Mouse (Mus musculus) gastrocnemius, postnatal 36 days (tissue): ENCODE data around the gene Scarf1. TPM values are rescaled to one million over a fixed set of nuclear protein-coding genes. Genes with fewer than 3 reads are reported as not detected.
"Not testable (repeated sequence)": the region's sequence is repeated elsewhere in the genome, so short reads cannot be mapped to it uniquely, and the experiment has no call there.

Experiments used
- DNase-seq, 2 experiments: peaks; one replicate each; pipeline ENCODE4 v3.0.0; 2022
- intact Hi-C: fragments of 180-260 bp; cut with DNase I; formaldehyde crosslinking; loops from one replicate; pipeline ENCODE4 v1.15.1; 2025
- total RNA-seq, 2 experiments: library from RNA; stranded (reverse); gene quantifications; 2 replicates each; pipeline ENCODE4 v1.2.3; 2021

The Scarf1 gene
- total RNA-seq, 2 experiments from 2014 or later = 2.8 to 3.1 TPM

GRCm38 (mm10) chr11:75534286-75535033 lies 21.1 kb downstream of the Scarf1 start:
- no peak for DNase-seq
- intact Hi-C loops = no loop called here

- DNase-seq = no peak
- intact Hi-C loops = no loop called here
These were observed 21.9 kb downstream of the Scarf1 start for GRCm38 (mm10) chr11:75535106-75535795.

GRCm38 (mm10) chr11:75536255-75537024 lies 23.1 kb downstream of the Scarf1 start:
- intact Hi-C loops = no loop called here
- DNase-seq = no peak

- intact Hi-C loops = no loop called here
- no peak for DNase-seq
These were observed 23.7 kb downstream of the Scarf1 start for GRCm38 (mm10) chr11:75537025-75537414.

- DNase-seq = no peak
- intact Hi-C loops = no loop called here
These were observed 24.3 kb downstream of the Scarf1 start for GRCm38 (mm10) chr11:75537491-75538183.

- intact Hi-C loops = no loop called here
- DNase-seq = no peak
These were observed 25.0 kb downstream of the Scarf1 start for GRCm38 (mm10) chr11:75538184-75538969.

GRCm38 (mm10) chr11:75538970-75539299 lies 25.6 kb downstream of the Scarf1 start:
- intact Hi-C loops = no loop called here

GRCm38 (mm10) chr11:75540209-75540608 lies 26.9 kb downstream of the Scarf1 start:
- intact Hi-C loops = no loop called here
- no peak for DNase-seq

More at GRCm38 (mm10) chr11:75538970-75539299, 25.6 kb downstream of the Scarf1 start:
- DNase-seq = no peak

GRCm38 (mm10) chr11:75540710-75541581 lies 27.6 kb downstream of the Scarf1 start:
- intact Hi-C loops = no loop called here

GRCm38 (mm10) chr11:75544713-75545112 lies 31.4 kb downstream of the Scarf1 start:
- DNase-seq = no peak
- intact Hi-C loops = no loop called here

More at GRCm38 (mm10) chr11:75540710-75541581, 27.6 kb downstream of the Scarf1 start:
- no peak for DNase-seq

GRCm38 (mm10) chr11:75546057-75546456 lies 32.7 kb downstream of the Scarf1 start:
- intact Hi-C loops = no loop called here
- no peak for DNase-seq

- intact Hi-C loops = no loop called here
- no peak for DNase-seq
These were observed 36.3 kb downstream of the Scarf1 start for GRCm38 (mm10) chr11:75549658-75550111.

GRCm38 (mm10) chr11:75550200-75550946 lies 37.0 kb downstream of the Scarf1 start:
- DNase-seq = peak in 1 of 2 experiments; percentile 38
- intact Hi-C loops = no loop called here

- no peak for DNase-seq
- intact Hi-C loops = no loop called here
These were observed 38.0 kb downstream of the Scarf1 start for GRCm38 (mm10) chr11:75551321-75551720.

GRCm38 (mm10) chr11:75551961-75552441 lies 38.7 kb downstream of the Scarf1 start:
- DNase-seq = peak; percentile 60 to 65
- intact Hi-C loops = no loop called here

- no peak for DNase-seq
- intact Hi-C loops = no loop called here
These were observed 39.7 kb downstream of the Scarf1 start for GRCm38 (mm10) chr11:75552906-75553482.

GRCm38 (mm10) chr11:75556006-75556405 lies 42.7 kb downstream of the Scarf1 start:
- DNase-seq, intact Hi-C loops: not testable (repeated sequence)

GRCm38 (mm10) chr11:75557142-75557541 lies 43.8 kb downstream of the Scarf1 start:
- no peak for DNase-seq
- intact Hi-C loops = no loop called here
